Mouse (Mus musculus) right cerebral cortex, postnatal 25 days (tissue): ENCODE data around the gene Gm6880.
"Not testable (repeated sequence)": the region's sequence is repeated elsewhere in the genome, so short reads cannot be mapped to it uniquely, and the experiment has no call there.

Experiments
- DNase-seq: peaks from one replicate; pipeline ENCODE4 v3.0.0; 2022

Gene Gm6880

DNA sequence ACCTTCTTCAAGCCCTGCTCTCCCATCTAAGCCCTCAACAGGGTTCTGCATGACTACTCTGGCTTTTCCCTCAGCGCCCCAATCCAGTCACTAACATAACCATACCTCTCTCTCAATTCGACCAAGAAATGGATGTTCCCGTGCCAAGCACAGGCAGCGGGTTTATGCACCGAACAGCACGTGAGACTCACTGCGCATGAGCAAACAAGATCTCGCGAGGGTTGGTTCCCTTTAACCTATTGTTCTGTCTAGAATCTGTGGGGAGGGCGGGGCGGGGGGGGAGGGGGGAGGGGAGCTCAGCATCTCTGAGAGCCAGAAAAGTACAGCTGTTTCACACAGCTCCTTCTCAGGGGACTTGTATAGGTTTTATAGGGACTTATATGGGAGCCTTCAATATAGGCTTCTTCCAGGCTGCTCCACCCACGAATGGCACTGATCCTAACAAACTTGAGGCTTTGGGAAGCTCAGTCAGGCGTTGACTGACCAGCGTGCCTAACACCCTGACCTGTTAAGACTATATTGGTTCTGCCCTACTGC lies at the start of gene Gm6880:
TSS of gene Gm6880 (minus strand) at position 51 of the 537 bp plus-strand sequence.
- DNase-seq, result not testable (repeated sequence)

- DNase-seq, result not testable (repeated sequence)
These were observed 36.3 kb upstream of the Gm6880 start for GRCm38 (mm10) chrX:74517461-74517860.

- DNase-seq, result no peak
These were observed 15.9 kb upstream of the Gm6880 start for GRCm38 (mm10) chrX:74497131-74497530.

DNA sequence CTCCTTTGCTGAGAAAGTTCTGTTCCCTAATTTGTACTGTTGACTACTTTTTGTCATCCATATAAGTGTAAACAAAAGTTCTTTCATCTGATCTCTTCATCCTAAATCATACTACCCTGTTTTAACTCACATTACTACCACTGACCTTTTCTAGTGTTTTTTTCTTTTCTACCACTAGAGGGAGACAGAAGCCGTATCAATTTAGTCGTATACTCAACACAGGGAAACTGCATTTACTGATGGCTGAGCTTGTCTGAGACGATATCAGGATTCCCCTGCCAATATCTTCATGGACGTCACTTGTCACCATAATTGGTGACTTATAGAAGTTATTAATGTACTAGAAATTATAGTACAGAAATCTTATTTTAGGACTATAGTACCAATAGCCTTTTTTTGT lies 28.4 kb downstream of the Gm6880 start:
- DNase-seq, result no peak

GRCm38 (mm10) chrX:74451157-74451912 lies 29.9 kb downstream of the Gm6880 start:
- DNase-seq, result no peak
